29 mouse cellular contexts compared by ENCODE assay signal in the genomic region with DNA sequence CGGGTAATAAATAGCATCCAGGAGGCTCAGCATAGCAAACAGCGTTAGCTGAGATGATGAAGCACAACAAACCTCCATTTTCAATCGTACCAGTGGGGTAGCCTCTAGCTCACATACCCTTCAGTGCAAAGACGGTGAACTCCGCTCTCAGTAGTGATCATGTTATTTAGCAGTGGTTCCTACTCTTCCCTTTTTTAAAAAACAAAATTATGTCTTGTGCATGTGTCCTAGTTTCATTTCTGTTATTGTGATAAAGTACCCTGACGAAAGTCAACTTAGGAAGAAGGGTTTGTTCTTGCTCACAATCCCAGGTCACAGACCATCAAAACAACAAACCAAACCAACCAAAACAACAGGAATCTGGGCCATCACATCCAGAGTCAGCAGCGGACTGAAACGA. TPM values are rescaled to one million over a fixed set of nuclear protein-coding genes. Genes with fewer than 3 reads are reported as not detected.
DNase-seq lines count a peak whose midpoint lies in the region; ATAC-seq and TF ChIP-seq lines count a peak whose summit lies in the region.
"Had no signal": no experiment of that assay in that cellular context is flagged by ENCODE, and none has a peak within 500 bp of the region (broad histone marks: within the 10 kb centered on the region; RNA-seq: fewer than 3 reads in every experiment).

No protein-coding gene starts in this region.

- H3K4me3 ChIP-seq in liver, adult 2 months (ENCODE audit: insufficient read depth, low read depth, low read length): no peak overlapping the region
- H3K4me3 ChIP-seq in liver, embryonic 12.5 days: no peak overlapping the region
- H3K4me3 ChIP-seq in bone marrow macrophage, adult 2 months (ENCODE audit: insufficient read depth, low read length): no peak overlapping the region
- no peak overlapping the region for H3K4me3 ChIP-seq in brown adipose tissue, adult 24 weeks (ENCODE audit: insufficient read depth, low read depth, low read length)
- H3K4me3 ChIP-seq in macrophage (ENCODE audit: inconsistent target): no peak overlapping the region
- no peak overlapping the region for H3K4me3 ChIP-seq in midbrain, embryonic 10.5 days
- H3K4me3 ChIP-seq in embryonic facial prominence, embryonic 10.5 days: no peak overlapping the region
- H3K4me3 ChIP-seq: embryonic facial prominence, embryonic 13.5 days; erythroblast, embryonic 14.5 days; forebrain, embryonic 12.5 days; forebrain, embryonic 15.5 days; hindbrain, embryonic 12.5 days; hindbrain, embryonic 15.5 days had no signal

- 91% methylated on average over 8 of the region's 8 CpGs for WGBS in liver, adult 2 months
- 82% methylated on average over 8 of the region's 8 CpGs for WGBS in liver, embryonic 12.5 days (ENCODE audit: insufficient replicate concordance)
- WGBS in macrophage (ENCODE audit: missing documents): 62% methylated on average over 8 of the region's 8 CpGs
- 94% methylated on average over 8 of the region's 8 CpGs for WGBS in midbrain, embryonic 10.5 days
- 93% methylated on average over 8 of the region's 8 CpGs for WGBS in embryonic facial prominence, embryonic 10.5 days

- no peak for ATAC-seq in liver, embryonic 12.5 days
- ATAC-seq: CD4-positive, CD25-positive, alpha-beta regulatory T cell, adult 4 months; forebrain, embryonic 15.5 days had no signal

- H3K4me2 ChIP-seq in liver, embryonic 12.5 days: no peak overlapping the region
- H3K4me2 ChIP-seq: embryonic facial prominence, embryonic 13.5 days; forebrain, embryonic 12.5 days; forebrain, embryonic 15.5 days; heart, embryonic 11.5 days; hindbrain, embryonic 12.5 days; hindbrain, embryonic 15.5 days had no signal

- no peaks in the 10 kb centered on the region for H3K9me3 ChIP-seq in liver, embryonic 12.5 days (replicated peaks)
- no peaks in the 10 kb centered on the region for H3K9me3 ChIP-seq in midbrain, embryonic 10.5 days (replicated peaks)
- no peaks in the 10 kb centered on the region for H3K9me3 ChIP-seq in embryonic facial prominence, embryonic 10.5 days
- H3K9me3 ChIP-seq: embryonic facial prominence, embryonic 13.5 days; forebrain, embryonic 12.5 days; forebrain, embryonic 15.5 days; hindbrain, embryonic 12.5 days; hindbrain, embryonic 15.5 days had no signal

- no peak overlapping the region; the same call in 1 of the 2 replicates for H3K27ac ChIP-seq in liver, adult 2 months (replicated peaks; ENCODE audit: insufficient read depth, low read depth, low read length)
- H3K27ac ChIP-seq in liver, embryonic 12.5 days: no peak overlapping the region
- peak overlapping the region; percentile 90 for H3K27ac ChIP-seq in bone marrow macrophage, adult 2 months (ENCODE audit: insufficient read depth, low read depth, low read length)
- H3K27ac ChIP-seq in brown adipose tissue, adult 24 weeks (replicated peaks; ENCODE audit: low read depth, low read length): peak overlapping the region; percentile 56
- peak overlapping the region; percentile 52 for H3K27ac ChIP-seq in macrophage
- H3K27ac ChIP-seq in midbrain, embryonic 10.5 days (replicated peaks): no peak overlapping the region
- H3K27ac ChIP-seq in embryonic facial prominence, embryonic 10.5 days (replicated peaks): no peak overlapping the region
- H3K27ac ChIP-seq: embryonic facial prominence, embryonic 13.5 days; forebrain, embryonic 12.5 days; forebrain, embryonic 15.5 days; hindbrain, embryonic 12.5 days; hindbrain, embryonic 15.5 days had no signal

- H3K27me3 ChIP-seq in liver, adult 2 months (ENCODE audit: control insufficient read depth, insufficient read depth, low read length): no peaks in the 10 kb centered on the region
- H3K27me3 ChIP-seq in liver, embryonic 12.5 days (replicated peaks): no peaks in the 10 kb centered on the region
- no peaks in the 10 kb centered on the region for H3K27me3 ChIP-seq in midbrain, embryonic 10.5 days (ENCODE audit: low read depth, poor library complexity, severe bottlenecking)
- H3K27me3 ChIP-seq in embryonic facial prominence, embryonic 10.5 days (replicated peaks; ENCODE audit: low read depth, poor library complexity, severe bottlenecking): no peaks in the 10 kb centered on the region
- H3K27me3 ChIP-seq: embryonic facial prominence, embryonic 13.5 days; forebrain, embryonic 12.5 days; forebrain, embryonic 15.5 days; hindbrain, embryonic 12.5 days; hindbrain, embryonic 15.5 days had no signal

- peaks cover 17% of the 10 kb centered on the region; the same call in 1 of the 2 replicates for H3K79me2 ChIP-seq in liver, adult 2 months (ENCODE audit: control insufficient read depth, insufficient read depth, low read length)
- H3K79me2 ChIP-seq in macrophage (ENCODE audit: inconsistent target): peaks cover 100% of the 10 kb centered on the region

- TF ChIP-seq CTCF in liver, adult 2 months (IDR thresholded peaks at IDR 0.05; ENCODE audit: low read depth, low read length): no peak
- TF ChIP-seq CTCF in bone marrow macrophage, adult 2 months (IDR thresholded peaks at IDR 0.05; ENCODE audit: low read depth, low read length): no peak

- no peak for TF ChIP-seq POLR2A in liver, adult 2 months (IDR thresholded peaks at IDR 0.05; ENCODE audit: extremely low read depth, insufficient read depth, low read length)
- TF ChIP-seq POLR2A in bone marrow macrophage, adult 2 months (IDR thresholded peaks at IDR 0.05; ENCODE audit: borderline replicate concordance, low read depth, low read length): no peak

- H3K36me3 ChIP-seq in liver, adult 2 months (ENCODE audit: control insufficient read depth, insufficient read depth, low read length): no peaks in the 10 kb centered on the region; the same call in 1 of the 2 replicates
- H3K36me3 ChIP-seq in liver, embryonic 12.5 days: peaks cover 34% of the 10 kb centered on the region
- H3K36me3 ChIP-seq in macrophage (ENCODE audit: inconsistent target): peaks cover 48% of the 10 kb centered on the region
- peaks cover 52% of the 10 kb centered on the region for H3K36me3 ChIP-seq in midbrain, embryonic 10.5 days
- H3K36me3 ChIP-seq in embryonic facial prominence, embryonic 10.5 days (replicated peaks): peaks cover 51% of the 10 kb centered on the region

- no peaks in the 10 kb centered on the region; the same call in 1 of the 2 replicates for H3K4me1 ChIP-seq in liver, adult 2 months (ENCODE audit: control insufficient read depth, insufficient read depth, low read length)
- no peaks in the 10 kb centered on the region for H3K4me1 ChIP-seq in liver, embryonic 12.5 days
- H3K4me1 ChIP-seq in bone marrow macrophage, adult 2 months (ENCODE audit: control insufficient read depth, insufficient read depth, low read length): peaks cover 53% of the 10 kb centered on the region
- peaks cover 15% of the 10 kb centered on the region for H3K4me1 ChIP-seq in brown adipose tissue, adult 24 weeks (ENCODE audit: control insufficient read depth, insufficient read depth, insufficient read length, low read length)
- peaks cover 7% of the 10 kb centered on the region; the same call in 1 of the 2 replicates for H3K4me1 ChIP-seq in midbrain, embryonic 10.5 days
- no peaks in the 10 kb centered on the region for H3K4me1 ChIP-seq in embryonic facial prominence, embryonic 10.5 days

- H3K9ac ChIP-seq in liver, adult 2 months (ENCODE audit: low read depth, low read length): 0 out of 2 replicates have a peak overlapping the region, but pooled peaks have one; percentile 27
- H3K9ac ChIP-seq in liver, embryonic 12.5 days: no peak overlapping the region
- H3K9ac ChIP-seq: embryonic facial prominence, embryonic 13.5 days; forebrain, embryonic 12.5 days; forebrain, embryonic 15.5 days; hindbrain, embryonic 12.5 days; hindbrain, embryonic 15.5 days had no signal

- peak; percentile 24 for DNase-seq in liver, adult 2 months (ENCODE audit: extremely low read depth, low read depth, low spot score)
- no peak for DNase-seq in midbrain, embryonic 10.5 days (ENCODE audit: low spot score)
- no peak for DNase-seq in left cerebral cortex, adult 11 months (ENCODE audit: low spot score)
- no peak for DNase-seq in embryonic facial prominence, embryonic 10.5 days (ENCODE audit: low spot score)
- DNase-seq: adrenal gland, adult 2 months; adrenal gland, postnatal 14 days; cerebellum, adult 18-20 months; cerebellum, adult 9-10 months; cerebellum, postnatal 14 days; gastrocnemius, postnatal 14 days; heart, adult 18-20 months had no signal

RNA-seq across cellular contexts. Expression of a gene that starts 18.7 kb away (rescaled TPM):
- total RNA-seq in liver, adult 2 months (2014; rRNA removed): 2.7 and 5.0 TPM in 2 replicates
- 11.2 and 13.5 TPM in 2 replicates for polyA plus RNA-seq in liver, adult 2 months (2012; rRNA removed)
- 1.9 and 2.4 TPM in 2 replicates for polyA plus RNA-seq in liver, embryonic 12.5 days (2016; fragmentation: Nextera tagmentation; extraction: Ambion mirVana)
- polyA plus RNA-seq in bone marrow macrophage, adult 2 months (2012; ENCODE audit: insufficient read depth, insufficient read length, missing spikeins): 56.0 and 62.1 TPM in 2 replicates
- polyA plus RNA-seq in brown adipose tissue, adult 24 weeks (2012; ENCODE audit: insufficient read depth, insufficient read length, missing spikeins): 8.8 and 12.9 TPM in 2 replicates
- total RNA-seq in macrophage (2018; cell fraction: chromatin; rRNA removed): 100 to 1,000 TPM; 143 to 432 (median 230) TPM
- 10 to 100 TPM; 31.1 to 84.7 (median 52.3) TPM for total RNA-seq in macrophage (2018; cell fraction: cytosol; rRNA removed)
- total RNA-seq in macrophage (2018; cell fraction: nucleus; rRNA removed): 100 to 1,000 TPM in 23 of 26 experiments, 10 to 100 TPM in 3; 82.0 to 320 (median 157) TPM
- polyA plus RNA-seq in macrophage (2018): 44.8 to 76.0 TPM (median 74.2 TPM) in 3 replicates
- polyA plus RNA-seq in midbrain, embryonic 10.5 days (2016; fragmentation: Nextera tagmentation; extraction: Ambion mirVana): 2.9 and 4.2 TPM in 2 replicates
- 4.9 and 5.2 TPM in 2 replicates for polyA plus RNA-seq in embryonic facial prominence, embryonic 10.5 days (2016; fragmentation: Nextera tagmentation; extraction: Ambion mirVana)

RNA-seq across cellular contexts. Expression of a gene that starts 22.4 kb away (rescaled TPM):
- 10.2 and 10.6 TPM in 2 replicates for total RNA-seq in liver, adult 2 months (2014; rRNA removed)
- 5.1 and 10.3 TPM in 2 replicates for polyA plus RNA-seq in liver, adult 2 months (2012; rRNA removed)
- polyA plus RNA-seq in liver, embryonic 12.5 days (2016; fragmentation: Nextera tagmentation; extraction: Ambion mirVana): not detected in 2 replicates
- 0.48 and 0.49 TPM in 2 replicates for polyA plus RNA-seq in bone marrow macrophage, adult 2 months (2012; ENCODE audit: insufficient read depth, insufficient read length, missing spikeins)
- 4.5 and 12.7 TPM in 2 replicates for polyA plus RNA-seq in brown adipose tissue, adult 24 weeks (2012; ENCODE audit: insufficient read depth, insufficient read length, missing spikeins)
- total RNA-seq in macrophage (2018; cell fraction: chromatin; rRNA removed): 1 to 10 TPM in 12 of 26 experiments, under 1 TPM in 10, not detected in 4; 0.26 to 3.6 (median 1.0) TPM
- under 1 TPM in 9 of 26 experiments, not detected in 17; 0.05 to 0.18 (median 0.07) TPM for total RNA-seq in macrophage (2018; cell fraction: cytosol; rRNA removed)
- 1 to 10 TPM in 8 of 26 experiments, under 1 TPM in 17, not detected in 1; 0.17 to 3.0 (median 0.60) TPM for total RNA-seq in macrophage (2018; cell fraction: nucleus; rRNA removed)
- 0.09 to 0.17 TPM in 2 of 3 replicates, not detected in the other for polyA plus RNA-seq in macrophage (2018)
- 0.05 TPM in 1 of 2 replicates, not detected in the other for polyA plus RNA-seq in midbrain, embryonic 10.5 days (2016; fragmentation: Nextera tagmentation; extraction: Ambion mirVana)
- polyA plus RNA-seq in embryonic facial prominence, embryonic 10.5 days (2016; fragmentation: Nextera tagmentation; extraction: Ambion mirVana): 0.09 TPM in 1 of 2 replicates, not detected in the other
- total RNA-seq: hematopoietic stem cell, adult 5-6 weeks; MEL had no signal
- polyA plus RNA-seq: CD4-positive, CD25-positive, alpha-beta regulatory T cell, adult 4 months; embryonic facial prominence, embryonic 13.5 days; erythroblast, embryonic 14.5 days; forebrain, embryonic 12.5 days; heart, embryonic 11.5 days; hindbrain, embryonic 12.5 days had no signal

RNA-seq across cellular contexts. Expression of a gene that starts 27.6 kb away (rescaled TPM):
- 9.3 and 12.6 TPM in 2 replicates for total RNA-seq in liver, adult 2 months (2014; rRNA removed)
- 34.7 and 39.5 TPM in 2 replicates for polyA plus RNA-seq in liver, adult 2 months (2012; rRNA removed)
- polyA plus RNA-seq in liver, embryonic 12.5 days (2016; fragmentation: Nextera tagmentation; extraction: Ambion mirVana): 3.2 and 3.6 TPM in 2 replicates
- polyA plus RNA-seq in bone marrow macrophage, adult 2 months (2012; ENCODE audit: insufficient read depth, insufficient read length, missing spikeins): 2.4 and 3.3 TPM in 2 replicates
- 1.1 TPM in 1 of 2 replicates, not detected in the other for polyA plus RNA-seq in brown adipose tissue, adult 24 weeks (2012; ENCODE audit: insufficient read depth, insufficient read length, missing spikeins)
- total RNA-seq in macrophage (2018; cell fraction: chromatin; rRNA removed): 10 to 100 TPM in 9 of 26 experiments, 1 to 10 TPM in 17; 1.6 to 19.7 (median 6.3) TPM
- 1 to 10 TPM; 1.1 to 4.7 (median 1.9) TPM for total RNA-seq in macrophage (2018; cell fraction: cytosol; rRNA removed)
- 10 to 100 TPM in 10 of 26 experiments, 1 to 10 TPM in 16; 1.8 to 21.2 (median 6.3) TPM for total RNA-seq in macrophage (2018; cell fraction: nucleus; rRNA removed)
- polyA plus RNA-seq in macrophage (2018): 1.3 to 4.5 TPM (median 2.7 TPM) in 3 replicates
- polyA plus RNA-seq in midbrain, embryonic 10.5 days (2016; fragmentation: Nextera tagmentation; extraction: Ambion mirVana): 0.98 and 1.3 TPM in 2 replicates
- polyA plus RNA-seq in embryonic facial prominence, embryonic 10.5 days (2016; fragmentation: Nextera tagmentation; extraction: Ambion mirVana): 1.5 and 2.1 TPM in 2 replicates
- total RNA-seq: MEL had no signal
- polyA plus RNA-seq: C2C12; CD4-positive, CD25-positive, alpha-beta regulatory T cell, adult 4 months had no signal

RNA-seq across cellular contexts. Expression of a gene that starts 39.4 kb away (rescaled TPM):
- total RNA-seq in liver, adult 2 months (2014; rRNA removed): 16.3 and 30.3 TPM in 2 replicates
- polyA plus RNA-seq in liver, adult 2 months (2012; rRNA removed): 52.0 and 70.9 TPM in 2 replicates
- polyA plus RNA-seq in liver, embryonic 12.5 days (2016; fragmentation: Nextera tagmentation; extraction: Ambion mirVana): 0.74 TPM in 1 of 2 replicates, not detected in the other
- polyA plus RNA-seq in bone marrow macrophage, adult 2 months (2012; ENCODE audit: insufficient read depth, insufficient read length, missing spikeins): 5.6 TPM in 1 of 2 replicates, not detected in the other
- 3.0 TPM in 1 of 2 replicates, not detected in the other for polyA plus RNA-seq in brown adipose tissue, adult 24 weeks (2012; ENCODE audit: insufficient read depth, insufficient read length, missing spikeins)
- 10 to 100 TPM in 19 of 26 experiments, 1 to 10 TPM in 7; 2.2 to 51.7 (median 19.7) TPM for total RNA-seq in macrophage (2018; cell fraction: chromatin; rRNA removed)
- total RNA-seq in macrophage (2018; cell fraction: cytosol; rRNA removed): 10 to 100 TPM in 1 of 26 experiments, 1 to 10 TPM in 24, under 1 TPM in 1; 0.75 to 11.8 (median 5.1) TPM
- 10 to 100 TPM in 16 of 26 experiments, 1 to 10 TPM in 9, under 1 TPM in 1; 0.99 to 31.2 (median 14.4) TPM for total RNA-seq in macrophage (2018; cell fraction: nucleus; rRNA removed)
- polyA plus RNA-seq in macrophage (2018): 4.2 to 8.9 TPM in 2 of 3 replicates, not detected in the other
- 2.2 and 2.4 TPM in 2 replicates for polyA plus RNA-seq in midbrain, embryonic 10.5 days (2016; fragmentation: Nextera tagmentation; extraction: Ambion mirVana)
- polyA plus RNA-seq in embryonic facial prominence, embryonic 10.5 days (2016; fragmentation: Nextera tagmentation; extraction: Ambion mirVana): 1.1 and 2.3 TPM in 2 replicates
- total RNA-seq: adrenal gland, adult 2 months; adrenal gland, postnatal 4 days; heart, postnatal 25 days had no signal
- polyA plus RNA-seq: CD4-positive, CD25-positive, alpha-beta regulatory T cell, adult 4 months; embryonic facial prominence, embryonic 13.5 days; forebrain, embryonic 15.5 days; heart, postnatal 0 days had no signal

RNA-seq across cellular contexts. Expression of a gene that starts 40.1 kb away (rescaled TPM):
- 0.37 and 0.74 TPM in 2 replicates for total RNA-seq in liver, adult 2 months (2014; rRNA removed)
- polyA plus RNA-seq in liver, adult 2 months (2012; rRNA removed): 0.86 and 1.2 TPM in 2 replicates
- polyA plus RNA-seq in liver, embryonic 12.5 days (2016; fragmentation: Nextera tagmentation; extraction: Ambion mirVana): 4.0 and 5.3 TPM in 2 replicates
- 60.2 and 65.0 TPM in 2 replicates for polyA plus RNA-seq in bone marrow macrophage, adult 2 months (2012; ENCODE audit: insufficient read depth, insufficient read length, missing spikeins)
- polyA plus RNA-seq in brown adipose tissue, adult 24 weeks (2012; ENCODE audit: insufficient read depth, insufficient read length, missing spikeins): 2.1 and 3.6 TPM in 2 replicates
- 100 to 1,000 TPM in 9 of 26 experiments, 10 to 100 TPM in 16, 1 to 10 TPM in 1; 9.8 to 227 (median 60.4) TPM for total RNA-seq in macrophage (2018; cell fraction: chromatin; rRNA removed)
- 100 to 1,000 TPM in 25 of 26 experiments, 10 to 100 TPM in 1; 90.3 to 218 (median 142) TPM for total RNA-seq in macrophage (2018; cell fraction: cytosol; rRNA removed)
- total RNA-seq in macrophage (2018; cell fraction: nucleus; rRNA removed): 100 to 1,000 TPM in 10 of 26 experiments, 10 to 100 TPM in 16; 20.4 to 193 (median 83.3) TPM
- 107 to 177 TPM (median 134 TPM) in 3 replicates for polyA plus RNA-seq in macrophage (2018)
- polyA plus RNA-seq in midbrain, embryonic 10.5 days (2016; fragmentation: Nextera tagmentation; extraction: Ambion mirVana): 24.5 and 27.5 TPM in 2 replicates
- 56.3 and 68.1 TPM in 2 replicates for polyA plus RNA-seq in embryonic facial prominence, embryonic 10.5 days (2016; fragmentation: Nextera tagmentation; extraction: Ambion mirVana)
- total RNA-seq: MEL had no signal

Comparison
In these comparisons a context has a peak if more than half of its experiments do, and no peak if none do; other contexts are left out.
1. H3K27ac ChIP-seq: peak in bone marrow macrophage, adult 2 months (single experiment), brown adipose tissue, adult 24 weeks (single experiment) and macrophage (single experiment); none in liver, adult 2 months (single experiment), liver, embryonic 12.5 days (single experiment), midbrain, embryonic 10.5 days (single experiment) and embryonic facial prominence, embryonic 10.5 days (single experiment).